Mouse (Mus musculus) kidney, postnatal 0 days (tissue): ENCODE measurements around the gene Foxi2. TPM values are rescaled to one million over a fixed set of nuclear protein-coding genes. Genes with fewer than 3 reads are reported as not detected.

ENCODE experiments used
- ATAC-seq: fragments of 200-750 bp; cut with Nextera tagmentation; replicated peaks from 2 replicates; pipeline ENCODE4 v1.8.0; 2017; ENCODE audit warnings: low read depth, moderate number of reproducible peaks, moderate TSS enrichment, moderate library complexity; ENCODE audit not compliant: low FRiP score
- DNase-seq: peaks from one replicate; pipeline ENCODE4 v3.0.0-alpha.2; 2016; ENCODE audit warnings: low spot score
- H3K27ac ChIP-seq: fragments of 300-500 bp; sonication (generic); 2 replicates; pipeline ENCODE4 v1.5.1; 2014; ENCODE audit warnings: mild to moderate bottlenecking
- H3K27me3 ChIP-seq: fragments of 300-500 bp; sonication (generic); 2 replicates; pipeline ENCODE4 v1.6.1; 2014; ENCODE audit warnings: low read length, mixed read lengths; ENCODE audit not compliant: insufficient read depth
- H3K36me3 ChIP-seq: fragments of 300-500 bp; sonication (generic); 2 replicates; pipeline ENCODE4 v1.6.1; 2014; ENCODE audit warnings: low read length, mixed read lengths; ENCODE audit not compliant: insufficient read depth
- H3K4me1 ChIP-seq: fragments of 300-500 bp; sonication (generic); replicated peaks from 2 replicates; pipeline ENCODE4 v1.6.1; 2014; ENCODE audit warnings: antibody characterized with exemption, low read length, mixed read lengths; ENCODE audit not compliant: insufficient read depth
- H3K4me2 ChIP-seq: fragments of 300-500 bp; sonication (generic); 2 replicates; pipeline ENCODE4 v1.6.1; 2014; ENCODE audit warnings: mild to moderate bottlenecking, low read length, moderate library complexity, mixed read lengths
- H3K4me3 ChIP-seq: fragments of 300-500 bp; sonication (generic); replicated peaks from 2 replicates; pipeline ENCODE4 v1.5.1; 2014; ENCODE audit warnings: low read depth, low read length
- H3K9ac ChIP-seq: fragments of 300-500 bp; sonication (generic); 2 replicates; pipeline ENCODE4 v1.6.1; 2014; ENCODE audit warnings: low read depth, low read length
- H3K9me3 ChIP-seq: fragments of 300-500 bp; sonication (generic); replicated peaks from 2 replicates; pipeline ENCODE4 v1.6.1; 2016; ENCODE audit warnings: low read length, inconsistent platforms, mixed read lengths
- CTCF ChIP-seq: IDR thresholded peaks from 2 replicates; pipeline ENCODE4 v1.5.1; 2016; ENCODE audit warnings: antibody characterized with exemption, low read depth, mild to moderate bottlenecking, moderate library complexity
- WGBS: fragments of 180-500 bp; shearing (Covaris S2); extraction: QIAGEN DNeasy Blood & Tissue Kit; methylation state at CpG from one replicate; pipeline ENCODE4 v1.1.7; 2014; 5-methylcytosine and 5-hydroxymethylcytosine counted together
- polyA plus RNA-seq: library from polyadenylated mRNA; unstranded; fragments of >200 nt; fragmentation: Nextera tagmentation; extraction: Ambion mirVana; gene quantifications from 2 replicates; pipeline ENCODE4 v1.2.1, GENCODE M21; 2015

The Foxi2 gene
- polyA plus RNA-seq, 1 experiment from 2014 or later = not detected

- Histone ChIP-seq H3K27ac (no peak overlapping the region), H3K4me3 (no peak overlapping the region), H3K4me2 (no peak overlapping the region), H3K9me3 (no peaks in the 10 kb centered on the region), H3K27me3 (no peaks in the 10 kb centered on the region), H3K36me3 (no peaks in the 10 kb centered on the region), H3K4me1 (no peaks in the 10 kb centered on the region), H3K9ac (no peak overlapping the region)
- no peak for TF ChIP-seq CTCF
- DNase-seq (no peak), ATAC-seq (no peak)
- 12% methylated on average over 5 of the region's 5 CpGs for WGBS
Observed at GRCm38 (mm10) chr7:135392949-135393542, 17.1 kb upstream of the Foxi2 start.

DNA sequence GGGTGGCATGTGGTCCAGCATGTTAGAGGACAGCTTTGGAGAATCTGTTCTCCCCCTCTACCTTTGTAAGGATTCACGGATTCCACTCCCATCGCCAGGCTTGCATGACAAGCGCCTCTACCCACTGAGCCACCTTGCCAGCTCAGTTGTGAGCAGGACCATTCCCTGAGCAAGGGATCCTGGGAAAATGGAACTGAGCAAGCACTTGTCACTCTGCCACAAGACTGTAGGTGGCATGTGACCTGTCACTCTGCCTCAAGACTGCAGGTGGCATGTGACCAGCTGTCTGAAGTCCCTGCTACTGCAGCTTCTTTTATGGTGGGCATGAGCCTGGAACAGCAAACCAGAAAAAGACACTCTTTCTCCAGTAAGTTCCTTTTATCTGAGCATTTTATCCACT lies 15.7 kb upstream of the Foxi2 start:
- Histone ChIP-seq H3K27ac (no peak overlapping the region), H3K9ac (no peak overlapping the region), H3K36me3 (no peaks in the 10 kb centered on the region), H3K9me3 (no peaks in the 10 kb centered on the region), H3K4me2 (no peak overlapping the region), H3K4me1 (no peaks in the 10 kb centered on the region), H3K27me3 (no peaks in the 10 kb centered on the region), H3K4me3 (no peak overlapping the region)
- TF ChIP-seq CTCF = no peak; the same call in 1 of the 2 replicates
- DNase-seq (no peak), ATAC-seq (no peak)
- WGBS = 96% methylated on average over 3 of the region's 3 CpGs

DNA sequence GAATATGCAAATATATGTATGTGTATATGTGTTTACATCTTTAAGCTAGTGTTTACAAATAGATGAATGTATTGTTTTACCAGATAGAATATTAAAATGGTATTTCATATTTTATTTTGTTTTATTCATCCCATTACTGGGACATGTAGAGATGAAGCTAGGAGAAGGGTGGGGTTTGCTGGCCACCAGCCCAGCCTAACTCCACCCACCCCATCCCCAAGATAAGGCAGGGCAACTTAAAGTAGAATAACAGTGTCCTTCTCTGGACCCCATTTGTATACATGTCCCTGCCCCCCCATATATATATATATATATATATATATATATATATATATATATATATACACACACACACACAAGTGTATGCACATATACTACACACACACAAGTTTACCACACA lies 14.9 kb upstream of the Foxi2 start:
- H3K9ac ChIP-seq = no peak overlapping the region
- H3K4me1 ChIP-seq = no peaks in the 10 kb centered on the region

GRCm38 (mm10) chr7:135397096-135397495 lies 13.0 kb upstream of the Foxi2 start:
- H3K36me3 ChIP-seq = no peaks in the 10 kb centered on the region
- no peaks in the 10 kb centered on the region for H3K27me3 ChIP-seq
- H3K4me3 ChIP-seq = no peak overlapping the region
- no peak overlapping the region for H3K9ac ChIP-seq
- no peak for TF ChIP-seq CTCF
- H3K9me3 ChIP-seq = no peaks in the 10 kb centered on the region
- no peak for ATAC-seq
- no peak overlapping the region for H3K27ac ChIP-seq
- H3K4me2 ChIP-seq = no peak overlapping the region
- 28% methylated on average over 6 of the region's 6 CpGs for WGBS
- DNase-seq = no peak
- H3K4me1 ChIP-seq = no peaks in the 10 kb centered on the region

More for the DNA sequence above, 14.9 kb upstream of the Foxi2 start:
- no peak overlapping the region for H3K27ac ChIP-seq
- no peak for TF ChIP-seq CTCF
- DNase-seq = no peak
- ATAC-seq = no peak
- no peaks in the 10 kb centered on the region for H3K9me3 ChIP-seq
- no peaks in the 10 kb centered on the region for H3K27me3 ChIP-seq
- H3K4me2 ChIP-seq = no peak overlapping the region
- no peak overlapping the region for H3K4me3 ChIP-seq
- no peaks in the 10 kb centered on the region for H3K36me3 ChIP-seq

- no peak for TF ChIP-seq CTCF
- Histone ChIP-seq H3K9ac (no peak overlapping the region), H3K4me3 (no peak overlapping the region), H3K27me3 (no peaks in the 10 kb centered on the region), H3K4me2 (peak overlapping the region; percentile 13; the same call in 1 of the 2 replicates), H3K27ac (no peak overlapping the region), H3K36me3 (no peaks in the 10 kb centered on the region), H3K9me3 (no peaks in the 10 kb centered on the region), H3K4me1 (no peaks in the 10 kb centered on the region)
- no peak for DNase-seq
- no peak for ATAC-seq
- WGBS = 21% methylated on average over 5 of the region's 5 CpGs
Observed at GRCm38 (mm10) chr7:135397874-135398273, 12.2 kb upstream of the Foxi2 start.

DNA sequence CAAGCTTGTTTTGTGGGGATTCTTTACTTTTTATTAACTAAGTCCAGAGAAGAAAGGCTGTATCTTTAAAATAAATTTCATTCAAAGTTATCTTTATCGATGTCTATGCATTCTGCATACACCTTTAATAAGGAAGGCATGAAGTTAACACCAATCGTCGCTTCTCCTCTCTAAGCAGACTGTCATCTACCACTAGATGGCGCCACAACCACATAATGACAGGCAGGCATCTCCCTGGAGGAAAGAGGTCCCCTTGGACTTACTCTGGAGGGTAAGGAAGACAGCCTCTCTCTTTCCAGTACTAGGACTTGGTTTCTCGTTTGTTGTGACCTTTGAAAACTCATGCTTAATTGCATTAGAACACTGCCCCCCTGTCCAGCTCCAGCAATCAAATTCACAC lies 6.7 kb upstream of the Foxi2 start:
- H3K27me3 ChIP-seq = no peaks in the 10 kb centered on the region
- ATAC-seq = no peak
- H3K36me3 ChIP-seq = no peaks in the 10 kb centered on the region
- no peak overlapping the region for H3K9ac ChIP-seq
- no peaks in the 10 kb centered on the region for H3K4me1 ChIP-seq
- no peak overlapping the region for H3K4me3 ChIP-seq
- 9% methylated on average over 5 of the region's 5 CpGs for WGBS
- H3K4me2 ChIP-seq = no peak overlapping the region
- peak; percentile 94 for TF ChIP-seq CTCF
- H3K27ac ChIP-seq = no peak overlapping the region
- no peaks in the 10 kb centered on the region for H3K9me3 ChIP-seq
- DNase-seq = peak; percentile 89

DNA sequence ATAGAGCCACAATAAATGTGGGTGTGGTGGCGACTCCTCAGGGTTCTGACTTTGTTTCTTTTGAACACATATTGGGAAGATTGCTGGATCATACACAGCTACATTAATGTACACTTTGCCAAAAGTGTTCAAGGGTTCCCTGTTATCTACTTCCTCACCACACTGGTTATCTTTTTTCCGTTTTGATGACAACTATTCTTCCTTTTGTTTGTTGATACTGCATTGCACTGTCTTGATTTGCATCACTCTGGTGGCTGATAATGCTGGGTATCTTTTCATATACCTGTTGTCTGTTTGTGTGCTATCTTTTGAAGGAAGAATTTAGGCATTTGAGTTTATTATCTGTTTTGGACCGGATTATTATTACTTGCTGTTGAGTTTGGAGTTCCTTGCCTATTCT lies 3.3 kb upstream of the Foxi2 start:
- no peak overlapping the region for H3K4me3 ChIP-seq
- no peaks in the 10 kb centered on the region for H3K9me3 ChIP-seq
- ATAC-seq (no peak), DNase-seq (no peak)
- no peak overlapping the region for H3K27ac ChIP-seq
- no peaks in the 10 kb centered on the region for H3K36me3 ChIP-seq
- H3K4me2 ChIP-seq = no peak overlapping the region
- WGBS = 75% methylated on average over 3 of the region's 3 CpGs
- H3K4me1 ChIP-seq = no peaks in the 10 kb centered on the region
- TF ChIP-seq CTCF = no peak
- peaks cover 18% of the 10 kb centered on the region for H3K27me3 ChIP-seq
- no peak overlapping the region for H3K9ac ChIP-seq
